Mouse (Mus musculus) embryonic facial prominence, embryonic 15.5 days (tissue): ENCODE measurements around the gene Abcg5. TPM values are rescaled to one million over a fixed set of nuclear protein-coding genes. Genes with fewer than 3 reads are reported as not detected.
A peak's percentile ranks its signal among the peaks of the same experiment; 100 is the strongest.

Experiments
- ATAC-seq: fragments of 200-750 bp; cut with Nextera tagmentation; 2 replicates; pipeline ENCODE4 v1.8.0; 2017; ENCODE audit warnings: low read depth, moderate TSS enrichment; ENCODE audit not compliant: insufficient number of reproducible peaks, low FRiP score, low TSS enrichment
- H3K27ac ChIP-seq: fragments of 300-500 bp; sonication (generic); replicated peaks from 2 replicates; pipeline ENCODE4 v1.5.1; 2015; ENCODE audit warnings: mild to moderate bottlenecking, inconsistent platforms
- H3K27me3 ChIP-seq: fragments of 300-500 bp; sonication (generic); 2 replicates; pipeline ENCODE4 v1.6.1; 2015; ENCODE audit warnings: inconsistent platforms
- H3K36me3 ChIP-seq: fragments of 300-500 bp; sonication (generic); 2 replicates; pipeline ENCODE4 v1.6.1; 2015; ENCODE audit warnings: mild to moderate bottlenecking, inconsistent platforms
- H3K4me1 ChIP-seq: fragments of 300-500 bp; sonication (generic); 2 replicates; pipeline ENCODE4 v1.6.1; 2015; ENCODE audit warnings: inconsistent platforms
- H3K4me2 ChIP-seq: fragments of 300-500 bp; sonication (generic); replicated peaks from 2 replicates; pipeline ENCODE4 v1.6.1; 2015; ENCODE audit warnings: mild to moderate bottlenecking, inconsistent platforms
- H3K4me3 ChIP-seq: fragments of 300-500 bp; sonication (generic); replicated peaks from 2 replicates; pipeline ENCODE4 v1.5.1; 2015; ENCODE audit warnings: mild to moderate bottlenecking, inconsistent platforms
- H3K9ac ChIP-seq: fragments of 300-500 bp; sonication (generic); 2 replicates; pipeline ENCODE4 v1.6.1; 2015; ENCODE audit warnings: inconsistent platforms
- H3K9me3 ChIP-seq: fragments of 300-500 bp; sonication (generic); replicated peaks from 2 replicates; pipeline ENCODE4 v1.6.1; 2016; ENCODE audit warnings: inconsistent platforms
- WGBS: fragments of 180-500 bp; shearing (Covaris S2); methylation state at CpG from one replicate; pipeline ENCODE4 v1.1.7; 2015; 5-methylcytosine and 5-hydroxymethylcytosine counted together
- polyA plus RNA-seq: library from polyadenylated mRNA; unstranded; fragments of >200 nt; fragmentation: Nextera tagmentation; extraction: Ambion mirVana; gene quantifications from 2 replicates; pipeline ENCODE4 v1.2.1, GENCODE M21; 2015

The Abcg5 gene
- polyA plus RNA-seq, 1 experiment from 2014 or later, result 2.8 TPM

GRCm38 (mm10) chr17:84644292-84645050 lies 38.3 kb downstream of the Abcg5 start:
- H3K27ac ChIP-seq, result no peak overlapping the region
- no peak overlapping the region for H3K4me2 ChIP-seq
- no peaks in the 10 kb centered on the region for H3K9me3 ChIP-seq
- H3K4me1 ChIP-seq, result 0 out of 2 replicates have a peak, but pooled peaks cover 8% of the 10 kb centered on the region
- no peaks in the 10 kb centered on the region for H3K27me3 ChIP-seq
- no peaks in the 10 kb centered on the region for H3K36me3 ChIP-seq
- H3K4me3 ChIP-seq, result no peak overlapping the region
- no peak for ATAC-seq
- H3K9ac ChIP-seq, result no peak overlapping the region
- 58% methylated on average over 16 of the region's 16 CpGs for WGBS

GRCm38 (mm10) chr17:84642324-84642723 lies 40.5 kb downstream of the Abcg5 start:
- H3K4me2 ChIP-seq, result no peak overlapping the region
- no peaks in the 10 kb centered on the region for H3K36me3 ChIP-seq
- H3K27ac ChIP-seq, result peak overlapping the region; percentile 31
- H3K4me1 ChIP-seq, result 0 out of 2 replicates have a peak, but pooled peaks cover 8% of the 10 kb centered on the region
- no peaks in the 10 kb centered on the region for H3K27me3 ChIP-seq
- H3K9me3 ChIP-seq, result no peaks in the 10 kb centered on the region
- no peak overlapping the region for H3K9ac ChIP-seq
- no peak overlapping the region for H3K4me3 ChIP-seq
- WGBS, result 64% methylated on average over 9 of the region's 9 CpGs
- ATAC-seq, result no peak

GRCm38 (mm10) chr17:84641893-84642292 lies 40.9 kb downstream of the Abcg5 start:
- no peak for ATAC-seq

GRCm38 (mm10) chr17:84639796-84640378 lies 42.9 kb downstream of the Abcg5 start:
- no peaks in the 10 kb centered on the region for H3K36me3 ChIP-seq
- peaks cover 10% of the 10 kb centered on the region for H3K4me1 ChIP-seq
- no peak overlapping the region for H3K9ac ChIP-seq
- ATAC-seq, result no peak
- H3K4me2 ChIP-seq, result no peak overlapping the region
- 56% methylated on average over 10 of the region's 10 CpGs for WGBS
- H3K27me3 ChIP-seq, result no peaks in the 10 kb centered on the region
- H3K27ac ChIP-seq, result no peak overlapping the region
- H3K9me3 ChIP-seq, result no peaks in the 10 kb centered on the region
- no peak overlapping the region for H3K4me3 ChIP-seq

More at GRCm38 (mm10) chr17:84641893-84642292, 40.9 kb downstream of the Abcg5 start:
- WGBS, result 40% methylated on average over 3 of the region's 3 CpGs
- no peaks in the 10 kb centered on the region for H3K27me3 ChIP-seq
- no peak overlapping the region for H3K4me3 ChIP-seq
- H3K4me1 ChIP-seq, result peaks cover 11% of the 10 kb centered on the region; the same call in 1 of the 2 replicates
- no peak overlapping the region for H3K4me2 ChIP-seq
- no peaks in the 10 kb centered on the region for H3K36me3 ChIP-seq
- H3K9me3 ChIP-seq, result no peaks in the 10 kb centered on the region
- peak overlapping the region; percentile 6; the same call in 1 of the 2 replicates for H3K27ac ChIP-seq
- no peak overlapping the region for H3K9ac ChIP-seq

- Histone ChIP-seq H3K9ac (no peak overlapping the region), H3K4me2 (no peak overlapping the region), H3K4me3 (no peak overlapping the region), H3K27me3 (no peaks in the 10 kb centered on the region), H3K36me3 (no peaks in the 10 kb centered on the region), H3K27ac (no peak overlapping the region), H3K9me3 (no peaks in the 10 kb centered on the region), H3K4me1 (peaks cover 10% of the 10 kb centered on the region)
- ATAC-seq, result no peak
- 89% methylated on average over 6 of the region's 6 CpGs for WGBS
Measured at GRCm38 (mm10) chr17:84637971-84638370, 44.8 kb downstream of the Abcg5 start.

- Histone ChIP-seq H3K36me3 (peaks cover 5% of the 10 kb centered on the region; the same call in 1 of the 2 replicates), H3K4me2 (no peak overlapping the region), H3K4me3 (no peak overlapping the region), H3K27me3 (no peaks in the 10 kb centered on the region), H3K9ac (no peak overlapping the region), H3K9me3 (no peaks in the 10 kb centered on the region), H3K27ac (peak overlapping the region; percentile 58; the same call in 1 of the 2 replicates), H3K4me1 (peaks cover 10% of the 10 kb centered on the region)
- 47% methylated on average over 8 of the region's 8 CpGs for WGBS
- ATAC-seq, result no peak
Measured at GRCm38 (mm10) chr17:84636328-84636727, 46.5 kb downstream of the Abcg5 start.

- Histone ChIP-seq H3K36me3 (peaks cover 5% of the 10 kb centered on the region; the same call in 1 of the 2 replicates), H3K4me3 (no peak overlapping the region), H3K9ac (no peak overlapping the region), H3K27ac (0 out of 2 replicates have a peak overlapping the region, but pooled peaks have one; percentile 28), H3K27me3 (no peaks in the 10 kb centered on the region), H3K4me2 (no peak overlapping the region), H3K4me1 (peaks cover 10% of the 10 kb centered on the region), H3K9me3 (no peaks in the 10 kb centered on the region)
- ATAC-seq, result no peak
- 72% methylated on average over 13 of the region's 13 CpGs for WGBS
Measured at GRCm38 (mm10) chr17:84633443-84633842, 49.4 kb downstream of the Abcg5 start.

- H3K36me3 ChIP-seq, result peaks cover 5% of the 10 kb centered on the region; the same call in 1 of the 2 replicates
- no peaks in the 10 kb centered on the region for H3K27me3 ChIP-seq
- H3K4me3 ChIP-seq, result no peak overlapping the region
- no peak overlapping the region for H3K9ac ChIP-seq
- H3K9me3 ChIP-seq, result no peaks in the 10 kb centered on the region
- no peak overlapping the region for H3K4me2 ChIP-seq
- H3K4me1 ChIP-seq, result peaks cover 18% of the 10 kb centered on the region
- H3K27ac ChIP-seq, result no peak overlapping the region
- no peak for ATAC-seq
- WGBS, result 84% methylated on average over 6 of the region's 6 CpGs
Measured at GRCm38 (mm10) chr17:84631836-84632235, 51.0 kb downstream of the Abcg5 start.

GRCm38 (mm10) chr17:84628611-84629010 lies 54.2 kb downstream of the Abcg5 start:
- Histone ChIP-seq H3K4me2 (no peak overlapping the region), H3K27ac (no peak overlapping the region), H3K9ac (no peak overlapping the region), H3K9me3 (no peaks in the 10 kb centered on the region), H3K4me3 (no peak overlapping the region), H3K4me1 (peaks cover 13% of the 10 kb centered on the region), H3K27me3 (no peaks in the 10 kb centered on the region), H3K36me3 (peaks cover 5% of the 10 kb centered on the region; the same call in 1 of the 2 replicates)
- ATAC-seq, result no peak
- 66% methylated on average over 9 of the region's 9 CpGs for WGBS

GRCm38 (mm10) chr17:84627721-84628120 lies 55.1 kb downstream of the Abcg5 start:
- Histone ChIP-seq H3K4me1 (peaks cover 19% of the 10 kb centered on the region), H3K27ac (0 out of 2 replicates have a peak overlapping the region, but pooled peaks have one; percentile 68), H3K27me3 (no peaks in the 10 kb centered on the region), H3K36me3 (peaks cover 5% of the 10 kb centered on the region; the same call in 1 of the 2 replicates), H3K4me3 (no peak overlapping the region), H3K9me3 (no peaks in the 10 kb centered on the region), H3K4me2 (0 out of 2 replicates have a peak overlapping the region, but pooled peaks have one; percentile 78), H3K9ac (no peak overlapping the region)
- WGBS, result 74% methylated on average over 10 of the region's 10 CpGs
- ATAC-seq, result no peak

- no peak overlapping the region for H3K9ac ChIP-seq
- H3K4me3 ChIP-seq, result peak overlapping the region; percentile 62
- H3K4me1 ChIP-seq, result peaks cover 19% of the 10 kb centered on the region
- H3K36me3 ChIP-seq, result no peaks in the 10 kb centered on the region
- no peaks in the 10 kb centered on the region for H3K9me3 ChIP-seq
- 19% methylated on average over 9 of the region's 9 CpGs for WGBS
- peak overlapping the region; percentile 78 for H3K4me2 ChIP-seq
- peak; percentile 27; the same call in 1 of the 2 replicates for ATAC-seq
- H3K27me3 ChIP-seq, result no peaks in the 10 kb centered on the region
- H3K27ac ChIP-seq, result peak overlapping the region; percentile 68
Measured at GRCm38 (mm10) chr17:84626857-84627305, 55.9 kb downstream of the Abcg5 start.
